Mouse (Mus musculus) CH12.LX (cell line): ENCODE measurements around the gene Rbm33. TPM values are rescaled to one million over a fixed set of nuclear protein-coding genes. Genes with fewer than 3 reads are reported as not detected.

Source experiments
- DNase-seq: peaks from one replicate; pipeline ENCODE4 v3.0.0-alpha.2; 2013; ENCODE audit errors: extremely low read depth
- H3K27ac ChIP-seq: 2 replicates; pipeline ENCODE4 v1.5.1; 2012; ENCODE audit warnings: low read depth, mild to moderate bottlenecking, control low read depth, moderate library complexity; ENCODE audit not compliant: insufficient read depth
- H3K27me3 ChIP-seq: replicated peaks from 2 replicates; pipeline ENCODE3; 2012; ENCODE audit warnings: inconsistent platforms
- H3K36me3 ChIP-seq, 2 experiments: replicated peaks in 1 of 2; 2 replicates each; pipeline versions ENCODE3 to v1.6.1; 2012; ENCODE audit warnings: inconsistent platforms in 1 of 2, low read length in 1 of 2, mild to moderate bottlenecking in 1 of 2, mixed read lengths in 1 of 2, moderate library complexity in 1 of 2; ENCODE audit not compliant: control insufficient read depth in 1 of 2, insufficient read depth in 1 of 2
- H3K4me1 ChIP-seq, 2 experiments: 2 replicates each; pipeline ENCODE4 v1.6.1; 2012; ENCODE audit warnings: inconsistent platforms in 1 of 2, moderate library complexity in 1 of 2; ENCODE audit not compliant: insufficient read depth in 2 of 2, control insufficient read depth in 1 of 2
- H3K4me2 ChIP-seq: 2 replicates; pipeline ENCODE4 v1.6.1; 2012; ENCODE audit warnings: low read depth, mild to moderate bottlenecking, control low read depth; ENCODE audit not compliant: poor library complexity, insufficient read depth, severe bottlenecking
- H3K4me3 ChIP-seq, 3 experiments: fragments of 150-350 bp in 1 of 3; sonication (generic) in 1 of 3; replicated peaks in 1 of 3; 2 replicates each; pipeline versions ENCODE3 to v1.5.1; 2011 to 2012; ENCODE audit warnings: low read depth in 2 of 3, low read length in 2 of 3, mild to moderate bottlenecking in 2 of 3, moderate library complexity in 2 of 3, control low read depth in 1 of 3, improper control_type of control experiment in 1 of 3, inconsistent platforms in 1 of 3, mixed read lengths in 1 of 3; ENCODE audit not compliant: poor library complexity in 1 of 3
- H3K79me2 ChIP-seq: replicated peaks from 2 replicates; pipeline ENCODE4 v1.6.1; 2012; ENCODE audit warnings: mild to moderate bottlenecking, moderate library complexity; ENCODE audit not compliant: control insufficient read depth, poor library complexity, insufficient read depth, severe bottlenecking; ENCODE audit errors: extremely low read depth
- H3K9ac ChIP-seq: 2 replicates; pipeline ENCODE4 v1.6.1; 2012; ENCODE audit warnings: low read depth, mild to moderate bottlenecking, control low read depth, moderate library complexity; ENCODE audit not compliant: insufficient read depth
- H3K9me3 ChIP-seq: replicated peaks from 2 replicates; pipeline ENCODE3; 2012; ENCODE audit warnings: low read length, inconsistent platforms, mixed read lengths
- BHLHE40 ChIP-seq: IDR thresholded peaks from 2 replicates; pipeline ENCODE4 v1.6.1; 2011; ENCODE audit warnings: mild to moderate bottlenecking, low read depth, low read length, improper control_type of control experiment
- CHD1 ChIP-seq: IDR thresholded peaks from 2 replicates; pipeline ENCODE4 v1.6.1; 2012; ENCODE audit warnings: low read depth, low read length, improper control_type of control experiment, inconsistent platforms
- CTCF ChIP-seq, 2 experiments: IDR thresholded peaks in 1 of 2; conservative IDR thresholded peaks in 1 of 2; 2 replicates each; pipeline ENCODE4 v1.5.1; 2011 to 2012; ENCODE audit warnings: low read depth in 2 of 2, low read length in 2 of 2, improper control_type of control experiment in 1 of 2, inconsistent platforms in 1 of 2, mild to moderate bottlenecking in 1 of 2, moderate library complexity in 1 of 2
- ELF1 ChIP-seq: IDR thresholded peaks from 2 replicates; pipeline ENCODE4 v1.6.1; 2014; ENCODE audit warnings: low read depth, mild to moderate bottlenecking, inconsistent platforms, low read length, improper control_type of control experiment
- EP300 ChIP-seq: IDR thresholded peaks from 2 replicates; pipeline ENCODE4 v1.6.1; 2011; ENCODE audit warnings: low read length, improper control_type of control experiment
- HCFC1 ChIP-seq: IDR thresholded peaks from 2 replicates; pipeline ENCODE4 v1.6.1; 2012; ENCODE audit warnings: low read depth, mild to moderate bottlenecking, inconsistent platforms, low read length, improper control_type of control experiment
- IRF4 ChIP-seq: IDR thresholded peaks from 2 replicates; pipeline ENCODE4 v1.6.1; 2014; ENCODE audit warnings: low read depth, mild to moderate bottlenecking, inconsistent platforms, low read length, improper control_type of control experiment
- JUN ChIP-seq: IDR thresholded peaks from 2 replicates; pipeline ENCODE4 v1.6.1; 2011; ENCODE audit warnings: low read depth, mild to moderate bottlenecking, low read length, improper control_type of control experiment, moderate library complexity; ENCODE audit not compliant: insufficient read depth
- JUND ChIP-seq: conservative IDR thresholded peaks from 2 replicates; pipeline ENCODE4 v1.6.1; 2011; ENCODE audit warnings: low read depth, low read length, improper control_type of control experiment
- KAT2A ChIP-seq: IDR thresholded peaks from 2 replicates; pipeline ENCODE4 v1.6.1; 2012; ENCODE audit warnings: low read length, improper control_type of control experiment, inconsistent platforms; ENCODE audit not compliant: insufficient replicate concordance
- MAFK ChIP-seq: IDR thresholded peaks from 2 replicates; pipeline ENCODE4 v1.6.1; 2011; ENCODE audit warnings: low read length, improper control_type of control experiment; ENCODE audit not compliant: insufficient replicate concordance
- MAX ChIP-seq: IDR thresholded peaks from 2 replicates; pipeline ENCODE4 v1.6.1; 2011; ENCODE audit warnings: low read length, improper control_type of control experiment
- MAZ ChIP-seq: IDR thresholded peaks from 2 replicates; pipeline ENCODE4 v1.6.1; 2012; ENCODE audit warnings: low read depth, mild to moderate bottlenecking, inconsistent platforms, low read length, improper control_type of control experiment, moderate library complexity
- MEF2A ChIP-seq: IDR thresholded peaks from 2 replicates; pipeline ENCODE4 v1.6.1; 2014; ENCODE audit warnings: low read depth, mild to moderate bottlenecking, inconsistent platforms, low read length, improper control_type of control experiment, borderline replicate concordance
- MXI1 ChIP-seq: IDR thresholded peaks from 2 replicates; pipeline ENCODE4 v1.6.1; 2011; ENCODE audit warnings: mild to moderate bottlenecking, low read depth, low read length, improper control_type of control experiment
- NELFE ChIP-seq: IDR thresholded peaks from 2 replicates; pipeline ENCODE4 v1.6.1; 2011; ENCODE audit warnings: low read depth, low read length, improper control_type of control experiment
- NRF1 ChIP-seq: IDR thresholded peaks from 2 replicates; pipeline ENCODE4 v1.6.1; 2014; ENCODE audit warnings: low read depth, mild to moderate bottlenecking, inconsistent platforms, low read length, improper control_type of control experiment, moderate library complexity
- POLR2A ChIP-seq: IDR thresholded peaks from 2 replicates; pipeline ENCODE4 v1.6.1; 2011; ENCODE audit warnings: low read depth, mild to moderate bottlenecking, improper control_type of control experiment, low read length
- RAD21 ChIP-seq: IDR thresholded peaks from 2 replicates; pipeline ENCODE4 v1.6.1; 2011; ENCODE audit warnings: low read depth, mild to moderate bottlenecking, low read length, improper control_type of control experiment, moderate library complexity
- RCOR1 ChIP-seq: conservative IDR thresholded peaks from 2 replicates; pipeline ENCODE4 v1.6.1; 2012; ENCODE audit warnings: low read depth, mild to moderate bottlenecking, inconsistent platforms, low read length, improper control_type of control experiment
- SIN3A ChIP-seq: IDR thresholded peaks from 2 replicates; pipeline ENCODE4 v1.6.1; 2012; ENCODE audit warnings: low read length, improper control_type of control experiment, inconsistent platforms
- SMC3 ChIP-seq: IDR thresholded peaks from 2 replicates; pipeline ENCODE4 v1.6.1; 2011; ENCODE audit warnings: low read depth, low read length, improper control_type of control experiment
- TBP ChIP-seq: conservative IDR thresholded peaks from 2 replicates; pipeline ENCODE4 v1.6.1; 2011; ENCODE audit warnings: low read depth, low read length, improper control_type of control experiment
- TCF12 ChIP-seq: IDR thresholded peaks from 2 replicates; pipeline ENCODE4 v1.6.1; 2014; ENCODE audit warnings: low read depth, mild to moderate bottlenecking, inconsistent platforms, low read length, improper control_type of control experiment
- ZC3H11A ChIP-seq: IDR thresholded peaks from 2 replicates; pipeline ENCODE4 v1.6.1; 2012; ENCODE audit warnings: low read depth, mild to moderate bottlenecking, inconsistent platforms, low read length, improper control_type of control experiment
- ZMIZ1 ChIP-seq: IDR thresholded peaks from 2 replicates; pipeline ENCODE4 v1.6.1; 2012; ENCODE audit warnings: low read depth, mild to moderate bottlenecking, inconsistent platforms, low read length, improper control_type of control experiment
- dilution Hi-C: fragments of 300-500 bp; cut with MboI; formaldehyde crosslinking; loops from 2 replicates; pipeline ENCODE4 v1.14.3; 2020; ENCODE audit warnings: low sequenced_read_pairs; ENCODE audit not compliant: extremely low pct_unique_long_range_greater_than_20kb, extremely low pct_ligation_motif_present
- in situ Hi-C: fragments of 300-500 bp; cut with MboI; formaldehyde crosslinking; loops from 3 replicates; pipeline ENCODE4 v1.14.3; 2019; ENCODE audit warnings: low sequenced_read_pairs, low pct_ligation_motif_present, low pct_unique_long_range_greater_than_20kb, mixed read lengths
- polyA plus RNA-seq: library from polyadenylated mRNA; unstranded; fragments of >175 nt; gene quantifications from 2 replicates; pipeline ENCODE4 v1.2.1, GENCODE M21; 2012; ENCODE audit warnings: low read depth; ENCODE audit not compliant: insufficient read length
- total RNA-seq, 2 experiments: library from RNA; depleted of rRNA; stranded (reverse); fragments of 300-350 nt in 1 of 2; fragments of >200 nt in 1 of 2; gene quantifications; 2 replicates each; pipeline ENCODE4 v1.2.3; 2012 to 2014

Gene Rbm33
- total and polyA plus RNA-seq, 3 experiments = 7.4 to 50.3 (median 15.1) TPM

DNA sequence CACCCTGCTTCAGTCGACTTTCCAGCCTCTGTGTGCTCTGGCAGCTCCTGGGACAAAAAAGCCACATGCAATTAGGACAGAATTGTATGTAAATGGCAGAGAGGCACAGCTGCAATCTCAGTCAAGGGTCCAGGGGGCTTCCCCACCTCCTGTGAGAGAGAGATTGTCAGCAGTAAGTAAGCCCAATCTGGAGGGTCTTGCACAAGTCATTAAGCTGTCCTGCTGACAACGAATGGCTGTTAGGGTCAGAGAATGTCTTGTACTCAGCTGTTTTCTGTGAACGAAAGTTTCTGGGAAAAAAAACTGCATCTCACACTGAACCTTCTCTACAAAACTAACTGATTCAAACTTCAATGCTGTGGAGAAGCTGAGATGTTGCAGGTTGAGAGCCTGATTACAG, 24.6 kb upstream of the Rbm33 start:
- Histone ChIP-seq H3K27me3 (no peaks in the 10 kb centered on the region), H3K9me3 (no peaks in the 10 kb centered on the region), H3K36me3 (no peaks in the 10 kb centered on the region), H3K4me1 (peaks cover 5 to 17% of the 10 kb centered on the region in 2 experiments; a peak in 3 of 4 replicates), H3K4me3 (no peak overlapping the region), H3K4me2 (no peak overlapping the region), H3K79me2 (no peaks in the 10 kb centered on the region), H3K27ac (no peak overlapping the region), H3K9ac (no peak overlapping the region)
- no peak for DNase-seq
- dilution Hi-C loops (no loop called here), in situ Hi-C loops (no loop called here)
- TF ChIP-seq MXI1 = no peak
- no peak for TF ChIP-seq JUND

- Histone ChIP-seq H3K9ac (no peak overlapping the region), H3K27ac (no peak overlapping the region), H3K36me3 (no peaks in the 10 kb centered on the region), H3K4me2 (peak overlapping the region; percentile 67), H3K27me3 (no peaks in the 10 kb centered on the region), H3K9me3 (no peaks in the 10 kb centered on the region), H3K79me2 (no peaks in the 10 kb centered on the region), H3K4me1 (peaks cover 5 to 17% of the 10 kb centered on the region in 2 experiments; a peak in 3 of 4 replicates), H3K4me3 (no peak overlapping the region)
- in situ Hi-C loops (no loop called here), dilution Hi-C loops (no loop called here)
- peak; percentile 79 for DNase-seq
- no peak for TF ChIP-seq NELFE
- no peak for TF ChIP-seq ZMIZ1
- no peak for TF ChIP-seq TBP
- TF ChIP-seq IRF4 = peak; percentile 60
- no peak for TF ChIP-seq MEF2A
- no peak for TF ChIP-seq RCOR1
- no peak for TF ChIP-seq NRF1
- no peak for TF ChIP-seq POLR2A
- peak; percentile 20; the same call in 1 of the 2 replicates for TF ChIP-seq BHLHE40
- no peak for TF ChIP-seq SIN3A
- TF ChIP-seq MXI1 = no peak
- peak; percentile 94 for TF ChIP-seq SMC3
- no peak for TF ChIP-seq JUN
- TF ChIP-seq MAZ = no peak
- TF ChIP-seq EP300 = no peak
- TF ChIP-seq CHD1 = no peak
- no peak for TF ChIP-seq HCFC1
- TF ChIP-seq MAX = no peak
- TF ChIP-seq KAT2A = no peak
- TF ChIP-seq ELF1 = no peak
- TF ChIP-seq TCF12 = no peak
- peak; percentile 73 for TF ChIP-seq RAD21
- peak; percentile 33 for TF ChIP-seq ZC3H11A
- TF ChIP-seq CTCF (conservative IDR thresholded peaks at IDR 0.05 in 1 of 2, IDR thresholded peaks at IDR 0.05 in 1 of 2; ENCODE audit: low read depth in 2 of 2, low read length in 2 of 2) = peak; percentile 92 to 93
- TF ChIP-seq MAFK = no peak
- TF ChIP-seq JUND = 0 out of 2 replicates have a peak, but pooled peaks have one; percentile 11
Observed at GRCm38 (mm10) chr5:28293990-28294389, 22.9 kb upstream of the Rbm33 start.
